Mouse (Mus musculus) megakaryocyte-erythroid progenitor cell, adult 5-6 weeks (primary cell): ENCODE results near the gene Cdc42se1. TPM values are rescaled to one million over a fixed set of nuclear protein-coding genes. Genes with fewer than 3 reads are reported as not detected.

ENCODE experiments used
- ATAC-seq: replicated peaks from 2 replicates; pipeline ENCODE4 v1.8.0; 2016; ENCODE audit warnings: mild to moderate bottlenecking, inconsistent platforms; ENCODE audit not compliant: severe bottlenecking, poor library complexity, low FRiP score, low TSS enrichment
- total RNA-seq, 2 experiments: library from RNA; stranded (forward) in 1 of 2; stranded (reverse) in 1 of 2; fragments of 200-1000, 215-1000 nt in 1 of 2; fragments of >200 nt in 1 of 2; fragmentation: Nextera tagmentation in 1 of 2; gene quantifications; 2 replicates each; pipeline ENCODE4 v1.2.3; 2014 to 2017

Cdc42se1 gene
- total RNA-seq, 2 experiments from 2014 or later = 59.1 to 69.0 TPM

GRCm38 (mm10) chr3:95218466-95219137, 9.9 kb upstream of the Cdc42se1 start:
- ATAC-seq = peak; percentile 31; the same call in 1 of the 2 replicates

DNA sequence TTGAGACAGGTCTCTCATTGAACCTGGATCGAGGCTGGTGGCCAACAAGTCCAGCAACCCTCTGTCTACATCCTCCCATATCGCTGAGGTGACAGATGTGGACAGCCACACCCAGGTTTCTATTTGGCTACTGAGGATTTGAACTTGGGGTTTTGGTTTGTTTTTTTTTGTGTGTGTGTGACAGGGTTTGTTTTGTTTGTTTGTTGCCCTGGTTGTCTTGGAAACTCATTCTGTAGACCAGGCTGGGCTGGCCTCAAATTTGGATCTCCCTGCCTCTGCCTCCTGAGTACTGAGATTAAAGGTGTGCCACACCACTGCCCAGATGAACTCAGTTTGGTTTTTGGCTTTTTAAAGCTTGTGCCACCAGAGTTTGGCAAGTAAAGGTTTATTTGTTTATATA, 5.5 kb upstream of the Cdc42se1 start:
- ATAC-seq = 0 out of 2 replicates have a peak, but pooled peaks have one; percentile 22

GRCm38 (mm10) chr3:95224295-95224694, 4.2 kb upstream of the Cdc42se1 start:
- no peak for ATAC-seq

- no peak for ATAC-seq
These were observed 1.3 kb upstream of the Cdc42se1 start for GRCm38 (mm10) chr3:95227214-95227613.

GRCm38 (mm10) chr3:95228894-95229780, 605 bp downstream of the Cdc42se1 start:
- no peak; the same call in 1 of the 2 replicates for ATAC-seq

DNA sequence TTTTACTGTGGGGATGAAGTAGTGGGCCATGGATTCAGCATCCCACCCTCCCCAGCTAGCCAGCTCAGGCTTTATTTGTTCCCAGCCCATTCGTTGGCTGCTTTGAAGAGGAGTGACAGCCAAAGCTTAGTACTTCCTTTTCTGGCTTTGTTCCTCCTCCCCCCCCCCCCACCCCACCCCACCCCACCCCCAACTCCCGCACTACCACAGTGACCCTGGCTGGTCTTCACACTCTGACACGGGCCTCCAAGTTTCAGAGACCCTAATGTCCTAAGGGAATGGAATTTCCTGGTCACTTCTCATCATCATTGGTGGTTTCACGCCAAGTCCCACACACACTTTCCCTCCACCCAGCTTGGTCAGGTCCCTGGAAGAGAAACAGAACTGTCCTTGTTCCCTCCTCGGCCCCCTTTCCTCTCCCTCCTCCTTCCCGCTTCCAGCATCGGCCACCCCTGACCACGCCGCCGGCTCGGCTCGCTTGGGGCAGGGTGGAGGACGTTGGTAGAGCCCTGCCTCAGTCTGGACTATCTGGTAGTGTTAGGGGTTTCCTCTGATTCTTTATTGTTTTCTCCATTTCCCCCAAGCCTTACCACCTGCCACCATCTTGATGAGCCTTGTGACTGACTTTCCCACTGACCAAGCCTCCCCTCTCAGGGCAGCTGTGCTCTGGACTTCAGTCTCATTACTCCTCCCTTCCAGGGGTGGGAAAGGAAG, 1.4 kb downstream of the Cdc42se1 start:
- ATAC-seq = no peak

DNA sequence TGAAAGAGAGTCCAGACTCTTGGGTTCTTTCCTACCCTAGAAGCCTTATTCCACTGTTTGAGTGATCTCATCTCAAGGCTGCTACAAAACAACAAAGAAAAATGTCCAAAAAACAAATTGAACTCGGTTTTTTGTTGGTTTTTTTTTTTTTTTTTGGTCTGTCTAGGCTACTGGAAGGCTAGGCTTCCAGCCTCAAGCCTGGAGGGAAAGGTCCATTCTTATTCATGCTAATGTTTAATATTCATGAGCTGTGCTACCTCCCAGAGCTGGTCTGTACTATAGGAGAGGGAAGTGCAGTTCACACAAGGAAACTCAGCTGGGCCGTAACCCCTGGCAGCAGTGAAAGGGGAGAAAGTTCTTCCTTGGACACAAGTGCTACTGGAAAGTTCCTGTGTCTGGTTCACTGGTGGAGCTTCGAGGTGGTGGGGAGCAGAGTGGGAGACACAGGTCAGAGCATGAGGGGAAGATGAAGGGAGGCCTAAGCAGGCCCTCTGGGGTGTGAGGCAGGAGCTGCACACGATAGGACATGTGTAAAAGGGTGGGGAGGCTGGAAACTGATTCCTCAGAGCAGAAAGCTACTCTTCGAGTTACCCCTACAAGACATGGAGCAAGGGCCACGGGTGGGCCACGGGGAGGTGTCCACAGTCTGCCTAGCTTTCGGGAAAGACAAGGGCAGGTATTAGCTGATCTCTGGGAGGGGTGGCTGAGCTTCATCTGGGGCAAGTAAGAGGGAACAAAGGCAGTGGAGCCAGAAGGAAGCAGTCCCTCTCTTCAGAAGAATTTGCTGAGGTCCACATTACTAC, 2.2 kb downstream of the Cdc42se1 start:
- ATAC-seq = peak; percentile 20; the same call in 1 of the 2 replicates

GRCm38 (mm10) chr3:95231298-95232221, 3.0 kb downstream of the Cdc42se1 start, which contains the start of gene Mllt11:
TSS of gene Mllt11 (minus strand) at chr3:95232171.
- 0 out of 2 replicates have a peak, but pooled peaks have one; percentile 17 for ATAC-seq

- ATAC-seq = no peak
These were observed 4.2 kb downstream of the Cdc42se1 start for GRCm38 (mm10) chr3:95232771-95233170.

- ATAC-seq = no peak
These were observed 4.9 kb downstream of the Cdc42se1 start for GRCm38 (mm10) chr3:95233303-95233980.

GRCm38 (mm10) chr3:95235386-95236301, 7.1 kb downstream of the Cdc42se1 start:
- ATAC-seq = no peak

- no peak for ATAC-seq
These were observed 9.1 kb downstream of the Cdc42se1 start for GRCm38 (mm10) chr3:95237541-95238099.

DNA sequence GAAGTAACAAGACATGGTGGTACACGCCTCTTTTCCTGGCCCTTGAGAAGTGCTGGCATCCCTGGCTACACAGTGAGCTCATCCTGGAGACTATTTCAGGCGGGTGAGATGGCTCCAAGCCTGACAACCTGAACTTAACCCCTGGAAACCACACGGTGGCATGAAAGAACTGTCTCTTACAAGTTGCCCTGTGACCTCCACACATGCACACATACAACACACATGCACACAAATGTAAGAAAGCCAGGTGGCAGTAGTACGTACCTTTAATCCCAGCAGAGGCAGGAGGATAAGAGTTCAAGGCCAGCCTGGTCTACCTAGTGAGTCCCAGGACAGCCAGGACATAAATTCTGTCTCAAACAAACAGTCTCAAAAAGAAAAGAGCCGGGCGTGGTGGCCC, 10.5 kb downstream of the Cdc42se1 start:
- no peak for ATAC-seq

DNA sequence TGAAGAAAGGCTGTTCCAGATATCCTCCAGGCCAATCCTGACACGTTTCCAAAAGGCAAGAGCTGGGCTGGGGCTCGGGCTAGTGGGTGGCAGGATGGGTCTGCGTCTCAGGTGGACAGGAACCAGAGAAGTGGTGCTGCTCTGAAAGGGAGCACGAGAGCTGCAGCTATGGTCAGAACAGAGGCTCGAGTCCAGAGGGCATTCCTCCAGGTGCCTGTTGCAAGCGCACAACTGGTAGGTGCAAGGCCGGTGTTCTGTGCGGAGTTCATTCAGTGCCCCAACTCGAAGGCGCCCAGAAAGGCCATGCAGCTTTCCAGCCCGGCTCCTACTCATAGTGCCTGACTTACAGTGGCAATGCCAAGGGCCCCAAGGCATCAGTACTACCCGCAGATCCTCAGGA, 11.4 kb downstream of the Cdc42se1 start:
- ATAC-seq = no peak

DNA sequence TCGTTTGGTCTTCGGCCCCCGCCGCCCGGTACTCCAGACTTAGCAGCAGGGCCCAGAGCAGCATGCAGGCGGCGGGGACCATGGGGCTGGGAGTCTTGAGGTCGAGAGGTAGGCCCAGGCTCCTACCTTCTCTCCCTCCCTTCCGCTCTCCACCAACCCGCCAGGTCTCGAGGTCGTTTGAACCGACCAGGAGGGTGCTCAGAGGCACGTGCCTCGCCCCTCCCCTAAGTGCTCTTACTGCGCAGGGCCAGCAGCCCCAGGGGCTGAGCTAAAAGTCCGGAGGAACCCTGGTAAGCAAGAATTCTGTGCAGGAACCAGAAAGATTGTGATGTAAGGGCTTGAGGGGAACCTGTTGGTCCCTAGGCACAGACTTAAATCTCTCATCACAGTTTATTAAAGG, 12.4 kb downstream of the Cdc42se1 start:
- no peak for ATAC-seq

GRCm38 (mm10) chr3:95241498-95241897, 13.0 kb downstream of the Cdc42se1 start, which contains the start of gene Gm128:
TSS of gene Gm128 (minus strand) at chr3:95241598.
- no peak for ATAC-seq
